Mouse (Mus musculus) kidney, postnatal 0 days (tissue): ENCODE measurements around the gene Nsd2. TPM values are rescaled to one million over a fixed set of nuclear protein-coding genes. Genes with fewer than 3 reads are reported as not detected.

Source experiments
- ATAC-seq: fragments of 200-750 bp; cut with Nextera tagmentation; replicated peaks from 2 replicates; pipeline ENCODE4 v1.8.0; 2017; ENCODE audit warnings: low read depth, moderate number of reproducible peaks, moderate TSS enrichment, moderate library complexity; ENCODE audit not compliant: low FRiP score
- DNase-seq: peaks from one replicate; pipeline ENCODE4 v3.0.0-alpha.2; 2016; ENCODE audit warnings: low spot score
- H3K27ac ChIP-seq: fragments of 300-500 bp; sonication (generic); 2 replicates; pipeline ENCODE4 v1.5.1; 2014; ENCODE audit warnings: mild to moderate bottlenecking
- H3K27me3 ChIP-seq: fragments of 300-500 bp; sonication (generic); 2 replicates; pipeline ENCODE4 v1.6.1; 2014; ENCODE audit warnings: low read length, mixed read lengths; ENCODE audit not compliant: insufficient read depth
- H3K36me3 ChIP-seq: fragments of 300-500 bp; sonication (generic); 2 replicates; pipeline ENCODE4 v1.6.1; 2014; ENCODE audit warnings: low read length, mixed read lengths; ENCODE audit not compliant: insufficient read depth
- H3K4me1 ChIP-seq: fragments of 300-500 bp; sonication (generic); replicated peaks from 2 replicates; pipeline ENCODE4 v1.6.1; 2014; ENCODE audit warnings: antibody characterized with exemption, low read length, mixed read lengths; ENCODE audit not compliant: insufficient read depth
- H3K4me2 ChIP-seq: fragments of 300-500 bp; sonication (generic); 2 replicates; pipeline ENCODE4 v1.6.1; 2014; ENCODE audit warnings: mild to moderate bottlenecking, low read length, moderate library complexity, mixed read lengths
- H3K4me3 ChIP-seq: fragments of 300-500 bp; sonication (generic); replicated peaks from 2 replicates; pipeline ENCODE4 v1.5.1; 2014; ENCODE audit warnings: low read depth, low read length
- H3K9ac ChIP-seq: fragments of 300-500 bp; sonication (generic); 2 replicates; pipeline ENCODE4 v1.6.1; 2014; ENCODE audit warnings: low read depth, low read length
- H3K9me3 ChIP-seq: fragments of 300-500 bp; sonication (generic); replicated peaks from 2 replicates; pipeline ENCODE4 v1.6.1; 2016; ENCODE audit warnings: low read length, inconsistent platforms, mixed read lengths
- CTCF ChIP-seq: IDR thresholded peaks from 2 replicates; pipeline ENCODE4 v1.5.1; 2016; ENCODE audit warnings: antibody characterized with exemption, low read depth, mild to moderate bottlenecking, moderate library complexity
- WGBS: fragments of 180-500 bp; shearing (Covaris S2); extraction: QIAGEN DNeasy Blood & Tissue Kit; methylation state at CpG from one replicate; pipeline ENCODE4 v1.1.7; 2014; 5-methylcytosine and 5-hydroxymethylcytosine counted together
- polyA plus RNA-seq: library from polyadenylated mRNA; unstranded; fragments of >200 nt; fragmentation: Nextera tagmentation; extraction: Ambion mirVana; gene quantifications from 2 replicates; pipeline ENCODE4 v1.2.1, GENCODE M21; 2015

Gene Nsd2
- polyA plus RNA-seq, 1 experiment from 2014 or later = 21.0 TPM

- Histone ChIP-seq H3K36me3 (no peaks in the 10 kb centered on the region), H3K27me3 (no peaks in the 10 kb centered on the region), H3K27ac (no peak overlapping the region), H3K4me2 (no peak overlapping the region), H3K9ac (no peak overlapping the region), H3K9me3 (no peaks in the 10 kb centered on the region), H3K4me1 (no peaks in the 10 kb centered on the region), H3K4me3 (no peak overlapping the region)
- WGBS = 90% methylated on average over 2 of the region's 2 CpGs
- DNase-seq (no peak), ATAC-seq (no peak)
- TF ChIP-seq CTCF = no peak
Measured at GRCm38 (mm10) chr5:33803337-33803736, 17.2 kb upstream of the Nsd2 start.

- H3K9ac ChIP-seq = no peak overlapping the region
- H3K4me3 ChIP-seq = no peak overlapping the region
- H3K27ac ChIP-seq = no peak overlapping the region
- no peaks in the 10 kb centered on the region for H3K27me3 ChIP-seq
- H3K4me1 ChIP-seq = no peaks in the 10 kb centered on the region
- no peaks in the 10 kb centered on the region for H3K9me3 ChIP-seq
- no peaks in the 10 kb centered on the region for H3K36me3 ChIP-seq
- H3K4me2 ChIP-seq = no peak overlapping the region
- peak; percentile 27; the same call in 1 of the 2 replicates for TF ChIP-seq CTCF
- ATAC-seq = no peak
- DNase-seq = no peak
- WGBS = 82% methylated on average over 4 of the region's 4 CpGs
Measured at GRCm38 (mm10) chr5:33811519-33811918, 9.0 kb upstream of the Nsd2 start.

DNA sequence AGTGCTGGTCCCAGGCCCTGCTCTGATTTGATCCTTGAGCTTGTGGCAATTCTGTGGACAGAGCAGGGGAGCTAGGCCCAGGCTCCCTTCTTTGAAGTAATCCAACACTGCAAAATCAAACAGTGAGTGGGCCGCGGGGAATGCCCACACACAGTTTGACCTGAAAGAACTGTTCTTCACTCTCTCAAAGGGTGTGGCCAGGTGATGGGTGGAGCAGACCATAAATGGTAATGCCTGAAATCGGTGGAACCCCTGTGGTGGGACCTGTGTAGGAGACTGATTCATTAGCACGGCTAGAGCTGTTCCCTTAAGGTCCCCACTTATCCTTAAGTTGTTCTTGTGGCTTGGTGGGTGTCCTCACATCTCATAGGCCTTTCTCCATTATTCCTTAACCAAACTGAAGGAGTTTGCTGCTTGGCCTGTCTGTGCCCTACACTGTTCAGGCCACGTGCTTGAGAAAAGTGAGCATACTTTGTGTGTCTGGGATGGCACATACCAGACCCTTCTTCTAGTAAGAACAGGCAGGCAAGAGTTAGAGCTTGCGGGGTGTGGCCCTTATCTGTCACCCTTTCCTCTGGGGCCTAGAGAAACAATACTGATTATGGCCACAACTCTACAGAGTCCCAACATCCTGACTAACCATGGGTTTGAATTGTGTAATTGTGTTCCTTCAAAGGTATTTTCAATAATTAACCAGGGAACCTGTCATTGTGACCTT, 4.4 kb upstream of the Nsd2 start:
- DNase-seq = no peak
- H3K27me3 ChIP-seq = no peaks in the 10 kb centered on the region
- H3K27ac ChIP-seq = no peak overlapping the region
- no peak overlapping the region for H3K4me3 ChIP-seq
- H3K9me3 ChIP-seq = no peaks in the 10 kb centered on the region
- H3K36me3 ChIP-seq = no peaks in the 10 kb centered on the region
- no peak for ATAC-seq
- H3K9ac ChIP-seq = no peak overlapping the region
- H3K4me2 ChIP-seq = no peak overlapping the region
- 77% methylated on average over 6 of the region's 6 CpGs for WGBS
- TF ChIP-seq CTCF = no peak
- H3K4me1 ChIP-seq = 0 out of 2 replicates have a peak, but pooled peaks cover 4% of the 10 kb centered on the region

GRCm38 (mm10) chr5:33818104-33818503, 2.4 kb upstream of the Nsd2 start:
- H3K4me2 ChIP-seq = no peak overlapping the region
- 26% methylated on average over 5 of the region's 5 CpGs for WGBS
- H3K4me3 ChIP-seq = no peak overlapping the region
- H3K9ac ChIP-seq = no peak overlapping the region
- no peaks in the 10 kb centered on the region for H3K27me3 ChIP-seq
- ATAC-seq (no peak), DNase-seq (no peak)
- 0 out of 2 replicates have a peak, but pooled peaks cover 4% of the 10 kb centered on the region for H3K4me1 ChIP-seq
- TF ChIP-seq CTCF = no peak
- no peak overlapping the region for H3K27ac ChIP-seq
- no peaks in the 10 kb centered on the region for H3K9me3 ChIP-seq
- H3K36me3 ChIP-seq = no peaks in the 10 kb centered on the region

GRCm38 (mm10) chr5:33819141-33819875, 1.2 kb upstream of the Nsd2 start:
- peak overlapping the region; percentile 92 for H3K4me2 ChIP-seq
- 0 out of 2 replicates have a peak, but pooled peaks cover 7% of the 10 kb centered on the region for H3K4me1 ChIP-seq
- H3K9ac ChIP-seq = peak overlapping the region; percentile 89
- H3K9me3 ChIP-seq = no peaks in the 10 kb centered on the region
- no peak for TF ChIP-seq CTCF
- H3K27ac ChIP-seq = peak overlapping the region; percentile 98
- H3K27me3 ChIP-seq = no peaks in the 10 kb centered on the region
- 16% methylated on average over 9 of the region's 9 CpGs for WGBS
- H3K36me3 ChIP-seq = no peaks in the 10 kb centered on the region
- DNase-seq (peak; percentile 33), ATAC-seq (no peak)
- peak overlapping the region; percentile 74 for H3K4me3 ChIP-seq

- no peak for TF ChIP-seq CTCF
- Histone ChIP-seq H3K27me3 (no peaks in the 10 kb centered on the region), H3K9ac (peak overlapping the region; percentile 89), H3K27ac (peak overlapping the region; percentile 98), H3K9me3 (no peaks in the 10 kb centered on the region), H3K4me1 (0 out of 2 replicates have a peak, but pooled peaks cover 7% of the 10 kb centered on the region), H3K36me3 (no peaks in the 10 kb centered on the region), H3K4me3 (peak overlapping the region; percentile 74), H3K4me2 (peak overlapping the region; percentile 92)
- under 1% methylated on average over 104 of the region's 121 CpGs for WGBS
- DNase-seq (peak; percentile 67), ATAC-seq (peak; percentile 84)
Measured at GRCm38 (mm10) chr5:33820733-33821621, 452 bp downstream of the Nsd2 start.
